In genomic region chr11:88552385-88552784, GRCm38 (mm10) we compare ENCODE assay signal across 9 mouse cellular contexts.
DNase-seq lines count a peak whose midpoint lies in the region; ATAC-seq and TF ChIP-seq lines count a peak whose summit lies in the region.
"Had no signal": no experiment of that assay in that cellular context is flagged by ENCODE, and none has a peak within 500 bp of the region (broad histone marks: within the 10 kb centered on the region; RNA-seq: fewer than 3 reads in every experiment).

No protein-coding gene starts in this region.

- TF ChIP-seq POLR2A in thymus, adult 2 months (IDR thresholded peaks at IDR 0.05; ENCODE audit: control insufficient read depth, extremely low read depth, insufficient read depth, low read length, poor library complexity): no peak

- no peaks in the 10 kb centered on the region for H3K36me3 ChIP-seq in forebrain, embryonic 13.5 days (ENCODE audit: poor library complexity, severe bottlenecking)
- no peaks in the 10 kb centered on the region for H3K36me3 ChIP-seq in forebrain, embryonic 16.5 days (ENCODE audit: control insufficient read depth, insufficient read depth)
- H3K36me3 ChIP-seq in kidney, embryonic 15.5 days: no peaks in the 10 kb centered on the region
- no peaks in the 10 kb centered on the region for H3K36me3 ChIP-seq in embryonic facial prominence, embryonic 10.5 days (replicated peaks)
- H3K36me3 ChIP-seq in hindbrain, postnatal 0 days (ENCODE audit: insufficient read depth, low read length): no peaks in the 10 kb centered on the region
- H3K36me3 ChIP-seq in thymus, adult 2 months (ENCODE audit: control insufficient read depth, insufficient read depth, low read length): no peaks in the 10 kb centered on the region
- H3K36me3 ChIP-seq: limb, embryonic 13.5 days had no signal

- H3K27ac ChIP-seq in forebrain, embryonic 13.5 days: peak overlapping the region; percentile 60; the same call in 1 of the 2 replicates
- no peak overlapping the region for H3K27ac ChIP-seq in forebrain, embryonic 16.5 days (ENCODE audit: low read length)
- peak overlapping the region; percentile 97 for H3K27ac ChIP-seq in kidney, embryonic 15.5 days
- peak overlapping the region; percentile 73 for H3K27ac ChIP-seq in embryonic facial prominence, embryonic 10.5 days (replicated peaks)
- H3K27ac ChIP-seq in hindbrain, postnatal 0 days: peak overlapping the region; percentile 67; the same call in 1 of the 2 replicates
- no peak overlapping the region for H3K27ac ChIP-seq in thymus, adult 2 months (ENCODE audit: control insufficient read depth, insufficient read depth, low read length)

- no peaks in the 10 kb centered on the region for H3K9me3 ChIP-seq in forebrain, embryonic 13.5 days (replicated peaks)
- no peaks in the 10 kb centered on the region for H3K9me3 ChIP-seq in forebrain, embryonic 16.5 days (ENCODE audit: control insufficient read depth, low read length)
- no peaks in the 10 kb centered on the region for H3K9me3 ChIP-seq in kidney, embryonic 15.5 days (replicated peaks)
- no peaks in the 10 kb centered on the region for H3K9me3 ChIP-seq in embryonic facial prominence, embryonic 10.5 days
- H3K9me3 ChIP-seq in hindbrain, postnatal 0 days (ENCODE audit: low read length): no peaks in the 10 kb centered on the region
- H3K9me3 ChIP-seq: limb, embryonic 13.5 days had no signal

- H3K27me3 ChIP-seq in forebrain, embryonic 13.5 days: no peaks in the 10 kb centered on the region
- no peaks in the 10 kb centered on the region for H3K27me3 ChIP-seq in forebrain, embryonic 16.5 days (replicated peaks; ENCODE audit: control insufficient read depth, insufficient read depth, low read length)
- H3K27me3 ChIP-seq in kidney, embryonic 15.5 days: no peaks in the 10 kb centered on the region
- no peaks in the 10 kb centered on the region for H3K27me3 ChIP-seq in embryonic facial prominence, embryonic 10.5 days (replicated peaks; ENCODE audit: low read depth, poor library complexity, severe bottlenecking)
- H3K27me3 ChIP-seq in hindbrain, postnatal 0 days (ENCODE audit: insufficient read depth, low read length): no peaks in the 10 kb centered on the region
- H3K27me3 ChIP-seq in thymus, adult 2 months (ENCODE audit: control insufficient read depth, insufficient read depth, low read length): no peaks in the 10 kb centered on the region

- no peak overlapping the region for H3K4me2 ChIP-seq in forebrain, embryonic 13.5 days
- no peak overlapping the region for H3K4me2 ChIP-seq in forebrain, embryonic 16.5 days (ENCODE audit: low read length)
- H3K4me2 ChIP-seq in kidney, embryonic 15.5 days: no peak overlapping the region
- no peak overlapping the region for H3K4me2 ChIP-seq in hindbrain, postnatal 0 days (ENCODE audit: low read depth, low read length)
- H3K4me2 ChIP-seq: limb, embryonic 13.5 days had no signal

- H3K4me3 ChIP-seq in forebrain, embryonic 13.5 days: no peak overlapping the region
- H3K4me3 ChIP-seq in forebrain, embryonic 16.5 days (replicated peaks; ENCODE audit: low read length): no peak overlapping the region
- no peak overlapping the region for H3K4me3 ChIP-seq in kidney, embryonic 15.5 days (replicated peaks)
- H3K4me3 ChIP-seq in embryonic facial prominence, embryonic 10.5 days: no peak overlapping the region
- no peak overlapping the region for H3K4me3 ChIP-seq in hindbrain, postnatal 0 days (ENCODE audit: low read length)
- H3K4me3 ChIP-seq in thymus, adult 2 months (ENCODE audit: control insufficient read depth, insufficient read depth, low read length): no peak overlapping the region
- H3K4me3 ChIP-seq: limb, embryonic 13.5 days had no signal

- WGBS in forebrain, embryonic 13.5 days: 68% methylated on average over 6 of the region's 6 CpGs
- WGBS in forebrain, embryonic 16.5 days: 68% methylated on average over 6 of the region's 6 CpGs
- WGBS in kidney, embryonic 15.5 days: 53% methylated on average over 6 of the region's 6 CpGs
- 65% methylated on average over 6 of the region's 6 CpGs for WGBS in embryonic facial prominence, embryonic 10.5 days
- WGBS in hindbrain, postnatal 0 days: 48% methylated on average over 6 of the region's 6 CpGs
- 85% methylated on average over 6 of the region's 6 CpGs for WGBS in thymus, adult 2 months

- no peak for DNase-seq in kidney, postnatal 10 days
- DNase-seq in embryonic facial prominence, embryonic 10.5 days (ENCODE audit: low spot score): no peak
- no peak for DNase-seq in hindbrain, postnatal 0 days (ENCODE audit: low spot score)
- DNase-seq in thymus, adult 2 months: no peak
- DNase-seq in spleen, postnatal 4 days (ENCODE audit: low spot score in 2 of 2): no peak

- peaks cover 96% of the 10 kb centered on the region for H3K4me1 ChIP-seq in forebrain, embryonic 13.5 days
- peaks cover 74% of the 10 kb centered on the region for H3K4me1 ChIP-seq in forebrain, embryonic 16.5 days (replicated peaks; ENCODE audit: control insufficient read depth, insufficient read depth, low read length)
- H3K4me1 ChIP-seq in kidney, embryonic 15.5 days: peaks cover 96% of the 10 kb centered on the region
- H3K4me1 ChIP-seq in embryonic facial prominence, embryonic 10.5 days: peaks cover 98% of the 10 kb centered on the region
- peaks cover 65% of the 10 kb centered on the region for H3K4me1 ChIP-seq in hindbrain, postnatal 0 days (ENCODE audit: insufficient read depth, low read length)
- H3K4me1 ChIP-seq in thymus, adult 2 months (replicated peaks; ENCODE audit: control insufficient read depth, insufficient read depth, low read length): peaks cover 47% of the 10 kb centered on the region

- no peak for TF ChIP-seq CTCF in hindbrain, postnatal 0 days (IDR thresholded peaks at IDR 0.05; ENCODE audit: low read depth)
- no peak for TF ChIP-seq CTCF in thymus, adult 2 months (IDR thresholded peaks at IDR 0.05; ENCODE audit: borderline replicate concordance, control insufficient read depth, extremely low read depth, insufficient read depth, low read length, poor library complexity)

- no peak overlapping the region for H3K9ac ChIP-seq in forebrain, embryonic 13.5 days
- H3K9ac ChIP-seq in forebrain, embryonic 16.5 days (replicated peaks; ENCODE audit: low read depth, low read length): no peak overlapping the region
- no peak overlapping the region for H3K9ac ChIP-seq in kidney, embryonic 15.5 days
- H3K9ac ChIP-seq in hindbrain, postnatal 0 days (replicated peaks; ENCODE audit: low read length): no peak overlapping the region
- H3K9ac ChIP-seq: limb, embryonic 13.5 days had no signal

- no peak for ATAC-seq in forebrain, embryonic 13.5 days
- no peak for ATAC-seq in forebrain, embryonic 16.5 days
- ATAC-seq in kidney, embryonic 15.5 days (replicated peaks; ENCODE audit: low FRiP score): no peak
- no peak for ATAC-seq in hindbrain, postnatal 0 days

Comparison
In these comparisons a context has a peak if more than half of its experiments do, and no peak if none do; other contexts are left out.
1. H3K27ac ChIP-seq: peak in forebrain, embryonic 13.5 days (single experiment), kidney, embryonic 15.5 days (single experiment), embryonic facial prominence, embryonic 10.5 days (single experiment) and hindbrain, postnatal 0 days (single experiment); none in forebrain, embryonic 16.5 days (single experiment) and thymus, adult 2 months (single experiment).